Mouse (Mus musculus) hindbrain, embryonic 12.5 days (tissue): ENCODE data around the gene Galnt14. TPM values are rescaled to one million over a fixed set of nuclear protein-coding genes. Genes with fewer than 3 reads are reported as not detected.

Source experiments
- ATAC-seq: fragments of 200-750 bp; cut with Nextera tagmentation; 2 replicates; pipeline ENCODE4 v1.8.0; 2017; ENCODE audit warnings: moderate TSS enrichment; ENCODE audit not compliant: low FRiP score
- H3K27ac ChIP-seq: fragments of 300-500 bp; sonication (generic); 2 replicates; pipeline ENCODE4 v1.5.1; 2016; ENCODE audit warnings: mild to moderate bottlenecking
- H3K27me3 ChIP-seq: fragments of 300-500 bp; sonication (generic); 2 replicates; pipeline ENCODE4 v1.6.1; 2016; ENCODE audit warnings: mild to moderate bottlenecking
- H3K36me3 ChIP-seq: fragments of 300-500 bp; sonication (generic); 2 replicates; pipeline ENCODE4 v1.6.1; 2016; ENCODE audit warnings: mild to moderate bottlenecking
- H3K4me1 ChIP-seq: fragments of 300-500 bp; sonication (generic); 2 replicates; pipeline ENCODE4 v1.6.1; 2016
- H3K4me2 ChIP-seq: fragments of 300-500 bp; sonication (generic); replicated peaks from 2 replicates; pipeline ENCODE4 v1.6.1; 2016; ENCODE audit warnings: mild to moderate bottlenecking
- H3K4me3 ChIP-seq: fragments of 300-500 bp; sonication (generic); 2 replicates; pipeline ENCODE4 v1.5.1; 2016; ENCODE audit warnings: mild to moderate bottlenecking
- H3K9ac ChIP-seq: fragments of 300-500 bp; sonication (generic); 2 replicates; pipeline ENCODE4 v1.6.1; 2016; ENCODE audit warnings: mild to moderate bottlenecking, moderate library complexity
- H3K9me3 ChIP-seq: fragments of 300-500 bp; sonication (generic); replicated peaks from 2 replicates; pipeline ENCODE4 v1.6.1; 2016; ENCODE audit warnings: mild to moderate bottlenecking
- WGBS: fragments of 180-500 bp; shearing (Covaris S2); methylation state at CpG from one replicate; pipeline ENCODE4 v1.1.7; 2016; 5-methylcytosine and 5-hydroxymethylcytosine counted together
- polyA plus RNA-seq: library from polyadenylated mRNA; unstranded; fragments of >200 nt; fragmentation: Nextera tagmentation; extraction: Ambion mirVana; gene quantifications from 2 replicates; pipeline ENCODE4 v1.2.1, GENCODE M21; 2016

The Galnt14 gene
- polyA plus RNA-seq, 1 experiment from 2014 or later = 6.5 TPM

- no peak overlapping the region for H3K4me3 ChIP-seq
- H3K36me3 ChIP-seq = no peaks in the 10 kb centered on the region
- H3K9ac ChIP-seq = no peak overlapping the region
- H3K27ac ChIP-seq = no peak overlapping the region
- ATAC-seq = no peak
- 86% methylated on average over 3 of the region's 3 CpGs for WGBS
- H3K4me1 ChIP-seq = no peaks in the 10 kb centered on the region
- no peak overlapping the region for H3K4me2 ChIP-seq
- H3K9me3 ChIP-seq = no peaks in the 10 kb centered on the region
- no peaks in the 10 kb centered on the region for H3K27me3 ChIP-seq
Observed at GRCm38 (mm10) chr17:73557101-73557500, 153.2 kb downstream of the Galnt14 start.

- Histone ChIP-seq H3K4me3 (no peak overlapping the region), H3K36me3 (no peaks in the 10 kb centered on the region), H3K9ac (no peak overlapping the region), H3K4me1 (no peaks in the 10 kb centered on the region), H3K27me3 (no peaks in the 10 kb centered on the region), H3K27ac (no peak overlapping the region), H3K4me2 (no peak overlapping the region), H3K9me3 (no peaks in the 10 kb centered on the region)
- WGBS = 83% methylated on average over 2 of the region's 2 CpGs
- no peak for ATAC-seq
Observed at GRCm38 (mm10) chr17:73556436-73556835, 153.8 kb downstream of the Galnt14 start.

- H3K27ac ChIP-seq = no peak overlapping the region
- no peaks in the 10 kb centered on the region for H3K36me3 ChIP-seq
- ATAC-seq = no peak
- H3K4me1 ChIP-seq = no peaks in the 10 kb centered on the region
- 91% methylated on average over 4 of the region's 4 CpGs for WGBS
- H3K9me3 ChIP-seq = no peaks in the 10 kb centered on the region
- no peak overlapping the region for H3K4me3 ChIP-seq
- no peaks in the 10 kb centered on the region for H3K27me3 ChIP-seq
- H3K4me2 ChIP-seq = no peak overlapping the region
- no peak overlapping the region for H3K9ac ChIP-seq
Observed at GRCm38 (mm10) chr17:73554668-73555067, 155.6 kb downstream of the Galnt14 start.

DNA sequence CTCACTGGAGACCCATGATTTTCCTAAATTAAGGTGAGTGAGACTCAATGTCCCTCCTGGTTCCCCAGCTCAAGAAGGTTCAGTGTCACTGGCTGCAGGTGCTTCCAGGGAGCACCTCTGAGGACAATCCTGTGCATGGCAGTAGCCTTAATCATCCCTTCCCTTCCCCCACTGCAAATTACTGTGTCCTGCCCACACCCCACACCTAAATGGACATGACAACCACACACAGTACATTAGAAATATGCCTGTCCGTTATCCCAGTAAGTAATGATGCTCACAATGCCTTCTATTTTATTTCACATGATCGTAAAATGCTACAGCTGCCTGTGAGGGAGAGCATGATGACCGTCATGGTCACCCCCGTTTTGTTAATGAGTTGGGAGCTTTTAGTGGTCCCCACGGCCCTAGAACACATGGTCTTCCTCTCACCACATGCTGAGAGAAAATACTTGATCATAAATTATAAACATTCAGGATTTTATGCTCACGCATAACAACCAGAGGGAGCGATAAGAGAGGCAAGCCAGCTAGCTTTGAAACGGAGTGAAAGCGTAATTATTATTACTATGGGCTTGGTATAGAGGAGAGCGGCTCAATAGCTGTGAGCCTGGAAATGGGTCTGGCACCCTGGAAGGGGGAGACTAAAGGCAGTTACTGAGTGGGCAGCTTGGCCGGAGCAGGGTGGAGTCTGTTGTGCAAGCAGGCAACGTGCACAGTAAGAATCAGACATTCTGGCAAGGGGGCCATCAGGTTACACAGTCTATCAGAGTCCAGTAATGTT is 161.3 kb downstream of the Galnt14 start:
- Histone ChIP-seq H3K9ac (no peak overlapping the region), H3K27me3 (no peaks in the 10 kb centered on the region), H3K4me1 (peaks cover 10% of the 10 kb centered on the region; the same call in 1 of the 2 replicates), H3K4me3 (no peak overlapping the region), H3K27ac (peak overlapping the region; percentile 52; the same call in 1 of the 2 replicates), H3K36me3 (no peaks in the 10 kb centered on the region), H3K9me3 (no peaks in the 10 kb centered on the region), H3K4me2 (no peak overlapping the region)
- 0 out of 2 replicates have a peak, but pooled peaks have one; percentile 27 for ATAC-seq
- 69% methylated on average over 12 of the region's 12 CpGs for WGBS

GRCm38 (mm10) chr17:73548119-73548518 is 162.1 kb downstream of the Galnt14 start:
- no peak overlapping the region for H3K9ac ChIP-seq
- H3K4me1 ChIP-seq = peaks cover 10% of the 10 kb centered on the region; the same call in 1 of the 2 replicates
- no peak overlapping the region for H3K4me3 ChIP-seq
- peak overlapping the region; percentile 52; the same call in 1 of the 2 replicates for H3K27ac ChIP-seq
- 56% methylated on average over 7 of the region's 7 CpGs for WGBS
- H3K9me3 ChIP-seq = no peaks in the 10 kb centered on the region
- peak; percentile 72 for ATAC-seq
- H3K4me2 ChIP-seq = no peak overlapping the region
- no peaks in the 10 kb centered on the region for H3K36me3 ChIP-seq
- no peaks in the 10 kb centered on the region for H3K27me3 ChIP-seq

DNA sequence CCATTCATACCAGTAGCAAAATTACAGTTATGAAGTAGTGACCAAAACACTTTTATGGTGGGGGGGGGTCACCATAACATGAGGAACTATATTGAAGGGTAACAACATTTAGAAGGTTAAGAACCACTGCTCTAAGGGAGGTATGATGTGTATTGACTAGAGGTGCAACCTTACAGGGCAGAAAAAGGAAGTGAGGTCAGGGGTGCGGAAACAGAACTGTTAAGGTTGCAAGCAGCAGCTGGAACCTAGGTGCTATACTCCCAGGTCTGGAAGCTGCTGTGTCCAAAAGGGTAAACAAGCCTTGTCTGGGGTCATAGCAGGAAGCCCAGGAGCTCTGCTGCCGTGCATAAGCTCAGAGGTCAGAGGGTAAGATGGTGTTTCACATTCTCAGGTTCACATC is 162.8 kb downstream of the Galnt14 start:
- Histone ChIP-seq H3K36me3 (no peaks in the 10 kb centered on the region), H3K27me3 (no peaks in the 10 kb centered on the region), H3K9ac (no peak overlapping the region), H3K4me3 (no peak overlapping the region), H3K4me1 (peaks cover 10% of the 10 kb centered on the region; the same call in 1 of the 2 replicates), H3K27ac (no peak overlapping the region), H3K4me2 (no peak overlapping the region), H3K9me3 (no peaks in the 10 kb centered on the region)
- WGBS = 63% methylated on average over 2 of the region's 2 CpGs
- no peak for ATAC-seq

DNA sequence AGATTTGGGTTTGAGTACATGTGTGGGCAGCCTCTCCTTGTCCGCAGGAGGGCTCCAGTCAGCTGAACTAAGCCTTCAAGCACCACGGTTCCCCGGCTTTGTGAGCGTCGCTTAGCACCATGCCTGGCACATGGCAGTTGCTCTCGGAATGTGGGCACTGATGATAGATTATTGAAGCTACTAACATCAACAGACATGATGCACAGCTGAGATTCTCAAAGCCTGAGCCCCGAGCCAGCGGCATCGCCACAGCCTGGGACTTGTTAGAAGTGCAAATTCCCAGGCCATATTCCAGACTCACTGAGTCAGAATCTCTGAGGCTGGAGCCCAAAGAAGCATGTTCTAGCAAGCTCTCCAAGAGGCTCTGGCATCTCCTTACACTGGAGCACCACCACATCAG is 168.3 kb downstream of the Galnt14 start:
- WGBS = 82% methylated on average over 9 of the region's 9 CpGs
- ATAC-seq = no peak

GRCm38 (mm10) chr17:73541233-73541570 is 169.1 kb downstream of the Galnt14 start:
- H3K27ac ChIP-seq = peak overlapping the region; percentile 35; the same call in 1 of the 2 replicates
- H3K4me1 ChIP-seq = peaks cover 14% of the 10 kb centered on the region
- H3K4me2 ChIP-seq = no peak overlapping the region
- no peaks in the 10 kb centered on the region for H3K9me3 ChIP-seq
- 42% methylated on average over 1 of the region's 1 CpGs for WGBS
- no peak overlapping the region for H3K4me3 ChIP-seq
- 0 out of 2 replicates have a peak, but pooled peaks have one; percentile 10 for ATAC-seq
- no peaks in the 10 kb centered on the region for H3K36me3 ChIP-seq
- H3K27me3 ChIP-seq = no peaks in the 10 kb centered on the region
- no peak overlapping the region for H3K9ac ChIP-seq

More for the DNA sequence above, 168.3 kb downstream of the Galnt14 start:
- Histone ChIP-seq H3K4me1 (peaks cover 14% of the 10 kb centered on the region), H3K27ac (no peak overlapping the region), H3K4me2 (no peak overlapping the region), H3K4me3 (no peak overlapping the region), H3K27me3 (no peaks in the 10 kb centered on the region), H3K36me3 (no peaks in the 10 kb centered on the region), H3K9me3 (no peaks in the 10 kb centered on the region), H3K9ac (no peak overlapping the region)

DNA sequence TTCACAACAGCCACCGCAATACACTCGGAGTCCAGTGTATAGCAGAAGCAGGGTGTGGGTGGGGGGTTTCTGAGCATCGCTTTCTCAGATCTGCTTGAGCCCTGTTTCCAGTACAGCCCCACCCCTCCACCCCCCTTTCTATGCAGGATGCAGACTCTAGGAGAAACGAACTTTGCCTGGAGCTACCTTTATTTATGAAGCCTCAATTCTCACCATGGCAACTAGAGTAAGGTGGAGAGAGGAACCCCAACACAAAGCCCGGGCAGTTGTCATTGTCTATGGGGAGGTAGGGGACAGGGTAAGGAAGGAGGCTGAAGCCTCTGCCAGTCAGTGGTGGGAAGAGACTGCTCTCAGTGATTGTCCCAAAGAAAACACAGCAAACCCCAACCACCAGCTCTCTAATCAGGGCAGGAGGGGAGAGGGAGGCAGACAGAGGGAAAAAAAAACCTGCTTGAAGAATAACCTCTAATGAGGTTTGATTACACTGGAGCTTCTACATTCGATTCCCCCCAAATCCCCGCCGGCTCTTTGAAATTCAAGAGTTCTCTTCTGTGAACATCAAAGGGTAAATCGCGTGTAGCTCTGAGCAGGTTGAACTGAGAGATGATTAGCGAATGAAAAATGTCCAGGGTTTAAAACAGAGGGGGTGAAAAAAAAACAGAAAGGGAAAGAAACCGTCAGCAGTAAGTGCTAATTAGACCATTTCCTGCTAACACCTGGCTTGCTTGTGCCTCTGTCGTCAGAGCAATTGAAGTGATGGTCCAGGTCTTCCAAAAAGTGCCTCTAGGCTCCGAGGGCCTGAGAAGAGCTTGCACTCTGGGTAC is 169.6 kb downstream of the Galnt14 start:
- no peaks in the 10 kb centered on the region for H3K9me3 ChIP-seq
- 43% methylated on average over 14 of the region's 14 CpGs for WGBS
- H3K27ac ChIP-seq = peak overlapping the region; percentile 35; the same call in 1 of the 2 replicates
- ATAC-seq = peak; percentile 70; the same call in 1 of the 2 replicates
- peaks cover 14% of the 10 kb centered on the region for H3K4me1 ChIP-seq
- H3K9ac ChIP-seq = no peak overlapping the region
- H3K27me3 ChIP-seq = no peaks in the 10 kb centered on the region
- H3K36me3 ChIP-seq = no peaks in the 10 kb centered on the region
- no peak overlapping the region for H3K4me2 ChIP-seq
- H3K4me3 ChIP-seq = no peak overlapping the region

- 76% methylated on average over 2 of the region's 2 CpGs for WGBS
- no peaks in the 10 kb centered on the region for H3K36me3 ChIP-seq
- H3K4me3 ChIP-seq = no peak overlapping the region
- ATAC-seq = no peak
- H3K9ac ChIP-seq = no peak overlapping the region
- H3K4me2 ChIP-seq = no peak overlapping the region
- no peak overlapping the region for H3K27ac ChIP-seq
- H3K9me3 ChIP-seq = no peaks in the 10 kb centered on the region
- no peaks in the 10 kb centered on the region for H3K27me3 ChIP-seq
- no peaks in the 10 kb centered on the region for H3K4me1 ChIP-seq
Observed at GRCm38 (mm10) chr17:73531896-73532295, 178.4 kb downstream of the Galnt14 start.

DNA sequence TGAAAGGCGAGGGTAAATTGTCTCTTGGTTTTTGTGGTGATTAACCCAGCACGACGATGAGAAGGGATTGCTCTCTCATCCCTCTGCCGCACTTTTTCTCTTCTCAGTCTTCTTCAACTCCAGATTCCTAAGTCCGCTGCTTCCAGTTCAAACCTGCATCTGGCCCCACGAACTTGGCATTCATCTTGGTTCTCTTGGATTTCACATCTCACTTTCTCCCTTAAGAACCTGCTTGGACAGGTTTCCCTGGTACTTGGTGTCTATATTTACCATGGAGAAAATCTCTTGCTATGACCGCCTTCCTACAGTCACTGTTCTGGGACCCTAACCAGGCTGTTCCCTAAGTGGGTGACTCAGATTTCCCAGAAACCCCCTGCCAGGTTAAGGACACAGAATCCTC is 188.1 kb downstream of the Galnt14 start:
- 89% methylated on average over 7 of the region's 7 CpGs for WGBS
- ATAC-seq = no peak
- Histone ChIP-seq H3K36me3 (no peaks in the 10 kb centered on the region), H3K4me3 (no peak overlapping the region), H3K9me3 (no peaks in the 10 kb centered on the region), H3K4me2 (no peak overlapping the region), H3K9ac (no peak overlapping the region), H3K27me3 (no peaks in the 10 kb centered on the region), H3K27ac (no peak overlapping the region), H3K4me1 (no peaks in the 10 kb centered on the region)

DNA sequence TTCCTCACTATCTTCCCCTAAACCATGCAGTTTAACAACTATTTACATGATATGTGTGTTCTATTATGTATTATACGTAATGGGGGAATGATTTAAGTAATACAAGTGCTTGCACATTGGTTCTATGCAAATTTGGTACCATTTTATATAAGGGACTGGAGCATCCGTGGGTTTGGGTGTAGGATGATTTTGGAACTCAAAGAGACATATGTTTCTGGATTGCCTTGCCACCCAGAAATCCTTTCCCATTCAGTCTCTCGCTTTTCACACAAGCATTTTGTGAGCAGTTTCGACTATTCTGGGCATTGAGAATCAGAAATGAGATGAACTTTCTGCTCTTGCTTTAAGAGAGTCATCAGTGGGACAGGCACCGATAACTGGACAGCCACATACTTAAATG is 190.9 kb downstream of the Galnt14 start:
- Histone ChIP-seq H3K36me3 (no peaks in the 10 kb centered on the region), H3K4me2 (no peak overlapping the region), H3K9me3 (no peaks in the 10 kb centered on the region), H3K4me3 (no peak overlapping the region), H3K4me1 (no peaks in the 10 kb centered on the region), H3K9ac (no peak overlapping the region), H3K27ac (no peak overlapping the region), H3K27me3 (no peaks in the 10 kb centered on the region)
- no peak for ATAC-seq
- WGBS = 83% methylated on average over 5 of the region's 5 CpGs
